Mouse (Mus musculus): ENCODE data around the gene Polg2. TPM values are rescaled to one million over a fixed set of nuclear protein-coding genes. Genes with fewer than 3 reads are reported as not detected.
"Not testable (repeated sequence)": the region's sequence is repeated elsewhere in the genome, so short reads cannot be mapped to it uniquely, and the experiment has no call there.

Gene Polg2
- polyA plus RNA-seq, 1 experiment from 2014 or later = 9.6 TPM

GRCm38 (mm10) chr11:106752103-106752502 is 27.2 kb downstream of the Polg2 start:
- WGBS = 93% methylated on average over 7 of the region's 7 CpGs
- H3K36me3 ChIP-seq (ENCODE audit: poor library complexity, severe bottlenecking) = no peaks in the 10 kb centered on the region
- no peak for ATAC-seq
- H3K4me1 ChIP-seq = no peaks in the 10 kb centered on the region
- no peak overlapping the region for H3K4me3 ChIP-seq
- no peak overlapping the region for H3K4me2 ChIP-seq
- no peaks in the 10 kb centered on the region for H3K9me3 ChIP-seq (replicated peaks)
- no peak overlapping the region for H3K9ac ChIP-seq
- H3K27me3 ChIP-seq = no peaks in the 10 kb centered on the region
- no peak overlapping the region for H3K27ac ChIP-seq

DNA sequence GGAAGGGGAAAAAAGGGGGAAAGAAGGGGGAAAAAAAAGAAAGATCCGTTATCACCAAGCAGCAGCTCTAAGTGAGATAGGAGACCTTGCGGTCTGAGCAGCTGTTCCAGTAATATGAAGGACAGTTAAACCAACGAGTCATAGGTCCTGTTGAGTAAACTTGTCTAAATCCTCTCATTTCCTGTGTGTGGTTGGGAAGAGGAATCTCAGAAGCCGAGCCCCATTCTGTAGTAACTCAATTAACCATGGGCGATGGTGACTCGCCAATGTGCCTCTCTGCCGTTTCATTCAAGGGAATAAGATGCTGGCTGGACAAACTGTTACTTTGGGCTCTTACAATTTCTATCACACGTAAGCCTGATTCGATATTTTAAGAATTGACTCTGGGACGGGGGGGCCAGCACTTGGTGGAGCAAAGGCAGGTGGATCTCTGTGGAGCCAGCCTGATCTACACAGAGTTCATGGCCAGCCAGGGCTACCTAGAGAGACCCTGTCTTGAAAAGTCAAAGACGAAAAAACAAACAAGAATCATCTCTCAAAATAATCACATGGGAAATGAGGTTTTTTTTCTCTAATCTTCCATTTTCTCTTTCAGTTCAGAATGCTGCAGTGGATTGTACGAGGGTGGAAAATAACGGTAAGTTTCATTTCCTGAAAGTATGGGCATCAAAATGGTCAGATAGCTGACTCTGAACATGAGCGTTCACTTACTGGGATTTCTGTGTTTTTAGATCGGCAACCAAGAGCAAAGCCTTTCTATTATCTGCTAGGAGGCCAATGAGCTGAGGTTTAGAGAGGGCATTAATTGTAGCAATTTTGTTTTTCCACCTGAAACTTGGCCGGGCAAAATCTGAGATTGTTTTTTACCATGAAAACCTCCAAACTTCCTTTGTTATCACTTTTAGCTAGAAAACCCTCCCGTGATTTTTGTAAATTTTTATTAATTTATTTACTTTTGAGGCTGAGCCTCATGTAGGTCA is 28.0 kb downstream of the Polg2 start, which contains the start of gene Milr1:
TSS of gene Milr1 (plus strand) at position 188 of the 980 bp plus-strand sequence.
- Histone ChIP-seq H3K4me1 (no peaks in the 10 kb centered on the region), H3K9me3 (replicated peaks) (no peaks in the 10 kb centered on the region), H3K36me3 (ENCODE audit: poor library complexity, severe bottlenecking) (no peaks in the 10 kb centered on the region), H3K27me3 (no peaks in the 10 kb centered on the region), H3K4me2 (no peak within 1 kb of the TSS), H3K9ac (no peak within 1 kb of the TSS), H3K27ac (no peak within 1 kb of the TSS), H3K4me3 (no peak within 1 kb of the TSS)
- no peak for ATAC-seq
- 92% methylated on average over 17 of the region's 17 CpGs for WGBS

- ATAC-seq = no peak
- Histone ChIP-seq H3K36me3 (ENCODE audit: poor library complexity, severe bottlenecking) (no peaks in the 10 kb centered on the region), H3K4me3 (no peak within 1 kb of the TSS), H3K27ac (no peak within 1 kb of the TSS), H3K9ac (no peak within 1 kb of the TSS), H3K4me1 (no peaks in the 10 kb centered on the region), H3K9me3 (replicated peaks) (no peaks in the 10 kb centered on the region), H3K4me2 (no peak within 1 kb of the TSS), H3K27me3 (no peaks in the 10 kb centered on the region)
- WGBS = 87% methylated on average over 13 of the region's 13 CpGs
Measured at GRCm38 (mm10) chr11:106750121-106750751, 29.1 kb downstream of the Polg2 start, which contains the start of gene Pecam1. Gene Pecam1, minus strand, starts transcription at chr11:106750628.

- H3K27me3 ChIP-seq, H3K4me1 ChIP-seq: not testable (repeated sequence)
- 90% methylated on average over 7 of the region's 7 CpGs for WGBS
Measured at GRCm38 (mm10) chr11:106749557-106750120, 29.7 kb downstream of the Polg2 start.

DNA sequence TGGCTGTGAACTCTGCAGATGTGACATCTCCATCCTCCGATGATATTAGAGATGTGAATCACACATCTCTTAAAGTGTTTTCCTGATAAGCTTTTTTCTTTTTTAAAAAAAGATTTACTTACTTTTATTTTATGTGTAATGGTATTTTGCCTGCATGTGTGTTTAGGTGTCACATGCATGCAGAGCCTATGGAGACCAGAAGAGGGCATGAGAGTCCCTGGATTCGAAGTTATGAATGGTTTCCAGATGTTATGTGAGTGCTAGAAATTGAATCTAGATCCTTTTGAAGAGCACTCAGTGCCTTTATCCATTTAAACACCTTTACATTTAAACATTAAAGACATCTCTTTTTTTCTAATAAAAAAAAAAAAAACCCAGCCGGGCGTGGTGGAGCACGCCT is 34.4 kb downstream of the Polg2 start:
- 93% methylated on average over 5 of the region's 5 CpGs for WGBS
- Histone ChIP-seq H3K4me1 (peaks cover 4% of the 10 kb centered on the region; the same call in 1 of the 2 replicates), H3K36me3 (ENCODE audit: poor library complexity, severe bottlenecking) (no peaks in the 10 kb centered on the region), H3K27ac (no peak overlapping the region), H3K4me2 (no peak overlapping the region), H3K4me3 (no peak overlapping the region), H3K9ac (no peak overlapping the region), H3K9me3 (replicated peaks) (no peaks in the 10 kb centered on the region), H3K27me3 (no peaks in the 10 kb centered on the region)
- ATAC-seq = no peak

More at GRCm38 (mm10) chr11:106749557-106750120, 29.7 kb downstream of the Polg2 start:
- not testable (repeated sequence) for H3K36me3 ChIP-seq (ENCODE audit: poor library complexity, severe bottlenecking); H3K9ac ChIP-seq; ATAC-seq; H3K4me3 ChIP-seq; H3K4me2 ChIP-seq; H3K27ac ChIP-seq; H3K9me3 ChIP-seq (replicated peaks)

DNA sequence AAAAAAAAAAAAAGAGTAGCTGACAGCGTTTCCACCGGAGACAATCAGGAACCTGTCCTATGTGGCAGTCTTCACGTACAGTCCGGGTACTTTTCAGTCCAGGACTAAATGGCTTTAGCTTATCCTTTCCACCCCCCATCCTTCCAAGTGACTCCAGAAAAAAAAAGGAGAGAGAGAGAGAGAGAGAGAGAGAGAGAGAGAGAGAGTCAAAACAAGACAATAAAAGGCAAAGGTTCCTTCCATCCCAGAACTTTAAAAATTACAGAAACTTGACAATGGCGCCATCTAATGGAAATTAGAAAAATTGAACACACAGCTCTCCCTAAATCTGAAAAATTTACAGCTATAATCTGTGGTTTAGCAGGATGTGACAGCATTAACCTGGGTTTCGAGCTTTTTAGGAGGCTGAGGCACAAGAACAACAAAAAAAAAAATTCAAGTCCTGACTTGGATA is 36.9 kb downstream of the Polg2 start:
- no peaks in the 10 kb centered on the region for H3K36me3 ChIP-seq (ENCODE audit: poor library complexity, severe bottlenecking)
- peaks cover 9% of the 10 kb centered on the region for H3K4me1 ChIP-seq
- WGBS = 53% methylated on average over 6 of the region's 6 CpGs
- H3K27me3 ChIP-seq = no peaks in the 10 kb centered on the region
- no peak overlapping the region for H3K4me3 ChIP-seq
- no peak overlapping the region for H3K27ac ChIP-seq
- H3K9me3 ChIP-seq (replicated peaks) = no peaks in the 10 kb centered on the region
- no peak for ATAC-seq
- no peak overlapping the region for H3K9ac ChIP-seq
- no peak overlapping the region for H3K4me2 ChIP-seq

DNA sequence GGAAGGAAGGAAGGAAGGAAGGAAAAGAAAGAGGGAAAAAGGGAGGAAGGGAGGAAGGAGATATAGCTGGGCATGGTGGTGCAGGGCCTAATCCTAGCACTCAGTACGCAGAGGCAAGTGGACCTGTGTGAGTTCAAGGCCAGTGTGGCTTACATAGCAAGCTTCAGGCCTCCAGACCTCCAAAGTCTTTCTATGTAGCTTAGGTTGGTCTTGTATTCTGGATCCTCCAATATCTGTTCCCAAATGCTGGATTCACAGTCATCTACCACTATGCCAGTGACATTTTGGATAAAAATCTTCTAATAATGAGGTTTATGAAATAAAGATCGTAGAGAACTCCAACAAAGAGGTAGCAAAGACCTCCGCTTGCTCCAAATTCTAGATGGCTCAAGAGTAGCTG is 37.5 kb downstream of the Polg2 start:
- no peak overlapping the region for H3K27ac ChIP-seq
- 93% methylated on average over 3 of the region's 3 CpGs for WGBS
- no peaks in the 10 kb centered on the region for H3K9me3 ChIP-seq (replicated peaks)
- H3K4me2 ChIP-seq = no peak overlapping the region
- no peak for ATAC-seq
- no peak overlapping the region for H3K4me3 ChIP-seq
- H3K9ac ChIP-seq = no peak overlapping the region
- no peaks in the 10 kb centered on the region for H3K36me3 ChIP-seq (ENCODE audit: poor library complexity, severe bottlenecking)
- peaks cover 14% of the 10 kb centered on the region for H3K4me1 ChIP-seq
- H3K27me3 ChIP-seq = no peaks in the 10 kb centered on the region

- H3K9me3 ChIP-seq (replicated peaks) = no peaks in the 10 kb centered on the region
- H3K4me3 ChIP-seq = no peak overlapping the region
- peaks cover 20% of the 10 kb centered on the region for H3K4me1 ChIP-seq
- no peak overlapping the region for H3K4me2 ChIP-seq
- no peak overlapping the region for H3K9ac ChIP-seq
- 0 out of 2 replicates have a peak, but pooled peaks have one; percentile 39 for ATAC-seq
- H3K27me3 ChIP-seq = no peaks in the 10 kb centered on the region
- peak overlapping the region; percentile 19; the same call in 1 of the 2 replicates for H3K27ac ChIP-seq
- H3K36me3 ChIP-seq (ENCODE audit: poor library complexity, severe bottlenecking) = no peaks in the 10 kb centered on the region
- 21% methylated on average over 6 of the region's 6 CpGs for WGBS
Measured at GRCm38 (mm10) chr11:106741232-106741631, 38.1 kb downstream of the Polg2 start.

- WGBS = 90% methylated on average over 5 of the region's 8 CpGs
Measured at GRCm38 (mm10) chr11:106740724-106741123, 38.6 kb downstream of the Polg2 start.

DNA sequence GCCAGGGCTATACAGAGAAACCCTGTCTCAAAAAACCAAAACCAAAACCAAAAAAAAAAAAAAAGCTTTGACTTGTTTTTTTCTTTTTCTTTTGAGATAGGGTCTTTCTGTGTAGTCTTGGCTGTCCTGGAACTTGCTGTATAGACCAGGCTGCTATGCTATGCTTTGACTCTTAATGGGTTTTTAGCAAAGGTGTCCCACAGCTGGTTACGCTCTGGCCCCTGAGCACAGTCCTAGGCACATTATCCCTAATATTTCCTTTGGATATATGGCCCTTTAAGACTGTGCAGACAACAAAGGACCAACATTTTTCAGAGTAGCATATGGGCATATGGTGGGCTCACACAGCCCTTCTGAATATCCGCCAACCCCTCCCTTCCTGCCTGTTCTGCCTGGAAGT is 40.2 kb downstream of the Polg2 start:
- H3K27me3 ChIP-seq = no peaks in the 10 kb centered on the region
- peaks cover 23% of the 10 kb centered on the region for H3K4me1 ChIP-seq
- 93% methylated on average over 2 of the region's 2 CpGs for WGBS
- no peak overlapping the region for H3K9ac ChIP-seq
- no peak overlapping the region for H3K4me2 ChIP-seq
- ATAC-seq = no peak
- H3K9me3 ChIP-seq (replicated peaks) = no peaks in the 10 kb centered on the region
- no peak overlapping the region for H3K27ac ChIP-seq
- no peaks in the 10 kb centered on the region for H3K36me3 ChIP-seq (ENCODE audit: poor library complexity, severe bottlenecking)
- H3K4me3 ChIP-seq = no peak overlapping the region

More at GRCm38 (mm10) chr11:106740724-106741123, 38.6 kb downstream of the Polg2 start:
- H3K4me3 ChIP-seq; H3K4me2 ChIP-seq; H3K36me3 ChIP-seq (ENCODE audit: poor library complexity, severe bottlenecking); H3K27ac ChIP-seq; H3K9me3 ChIP-seq (replicated peaks); H3K9ac ChIP-seq; ATAC-seq; H3K27me3 ChIP-seq: not testable (repeated sequence)
- H3K4me1 ChIP-seq = peaks cover 23% of the 10 kb centered on the region

DNA sequence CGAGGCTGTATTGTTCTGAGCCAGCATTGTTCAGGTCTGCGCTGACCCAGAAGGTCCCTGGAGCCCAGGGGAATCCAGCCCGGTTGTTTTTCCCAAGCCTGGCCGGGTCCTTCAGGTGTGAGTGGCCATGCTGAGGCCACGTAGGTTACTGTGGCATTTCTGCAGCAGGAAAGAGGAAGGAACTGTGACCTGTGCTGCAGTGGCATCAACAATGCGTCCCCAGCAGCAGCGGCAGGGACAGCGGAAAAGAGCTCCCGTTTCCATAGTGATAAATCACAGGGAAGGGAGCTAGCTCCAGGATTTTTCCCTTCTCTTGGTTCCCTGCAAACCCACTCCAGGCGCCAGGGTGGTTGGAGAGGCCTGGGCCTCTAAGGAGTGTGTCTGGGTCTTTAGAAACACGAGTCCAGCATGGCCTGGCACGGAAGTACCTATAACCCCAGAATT is 42.1 kb downstream of the Polg2 start:
- 7% methylated on average over 12 of the region's 12 CpGs for WGBS
- H3K4me2 ChIP-seq = peak overlapping the region; percentile 33

DNA sequence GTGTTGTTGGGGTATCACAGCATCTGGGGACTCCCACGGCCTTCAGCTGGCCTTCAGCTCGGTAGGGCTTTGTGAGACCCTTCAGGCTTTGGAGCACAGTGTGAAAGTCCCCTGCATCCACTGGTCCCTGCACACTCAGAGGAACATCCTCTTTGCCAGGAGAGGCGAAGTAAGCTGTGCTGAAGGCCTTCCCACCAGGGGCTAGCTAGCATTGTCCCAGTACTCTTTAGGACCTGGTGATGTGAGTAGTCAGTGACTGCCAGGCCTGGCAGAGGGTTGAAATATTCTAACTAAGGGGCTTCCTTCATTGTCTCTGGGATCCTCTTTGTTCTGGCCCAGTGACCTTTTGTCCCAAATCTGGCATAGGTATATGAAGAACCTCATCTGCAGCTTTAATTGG is 42.7 kb downstream of the Polg2 start:
- no peak for ATAC-seq
- Histone ChIP-seq H3K27me3 (no peaks in the 10 kb centered on the region), H3K27ac (peak overlapping the region; percentile 86)

More for the DNA sequence above, 42.1 kb downstream of the Polg2 start:
- H3K36me3 ChIP-seq (ENCODE audit: poor library complexity, severe bottlenecking) = no peaks in the 10 kb centered on the region
- H3K4me3 ChIP-seq = no peak overlapping the region
- peaks cover 23% of the 10 kb centered on the region for H3K4me1 ChIP-seq
- H3K9me3 ChIP-seq (replicated peaks) = no peaks in the 10 kb centered on the region
- peak; percentile 65 for ATAC-seq
- H3K27ac ChIP-seq = peak overlapping the region; percentile 86
- peak overlapping the region; percentile 40 for H3K9ac ChIP-seq
- no peaks in the 10 kb centered on the region for H3K27me3 ChIP-seq

More for the DNA sequence above, 42.7 kb downstream of the Polg2 start:
- Histone ChIP-seq H3K9me3 (replicated peaks) (no peaks in the 10 kb centered on the region), H3K4me2 (no peak overlapping the region), H3K9ac (peak overlapping the region; percentile 40; the same call in 1 of the 2 replicates), H3K4me1 (peaks cover 23% of the 10 kb centered on the region), H3K36me3 (ENCODE audit: poor library complexity, severe bottlenecking) (no peaks in the 10 kb centered on the region), H3K4me3 (no peak overlapping the region)
- WGBS = 28% methylated on average over 3 of the region's 3 CpGs

Data from forebrain, embryonic 13.5 days (tissue).